Mouse (Mus musculus) testis, adult 2 months (tissue): Measurements from ENCODE around the gene Prpf6.

ENCODE experiments used
- CTCF ChIP-seq: fragments of 200-500 bp; IDR thresholded peaks from 2 replicates; pipeline ENCODE4 v1.5.1; 2012; ENCODE audit warnings: low read depth, mild to moderate bottlenecking, inconsistent platforms, low read length, moderate library complexity; ENCODE audit not compliant: control insufficient read depth, insufficient read depth, insufficient replicate concordance
- POLR2A ChIP-seq: fragments of 200-500 bp; IDR thresholded peaks from 2 replicates; pipeline ENCODE4 v1.6.1; 2012; ENCODE audit warnings: low read depth, mild to moderate bottlenecking, inconsistent platforms, low read length, moderate library complexity; ENCODE audit not compliant: control insufficient read depth

GRCm38 (mm10) chr2:181589011-181589731 is 2.5 kb upstream of the Prpf6 start:
- TF ChIP-seq CTCF (no peak), POLR2A (no peak)
